Mouse (Mus musculus): Measurements from ENCODE around the gene Kank2. TPM values are rescaled to one million over a fixed set of nuclear protein-coding genes. Genes with fewer than 3 reads are reported as not detected.
A peak's percentile ranks its signal among the peaks of the same experiment; 100 is the strongest.

Gene Kank2
- polyA plus RNA-seq, 1 experiment from 2014 or later: 6.7 TPM

DNA sequence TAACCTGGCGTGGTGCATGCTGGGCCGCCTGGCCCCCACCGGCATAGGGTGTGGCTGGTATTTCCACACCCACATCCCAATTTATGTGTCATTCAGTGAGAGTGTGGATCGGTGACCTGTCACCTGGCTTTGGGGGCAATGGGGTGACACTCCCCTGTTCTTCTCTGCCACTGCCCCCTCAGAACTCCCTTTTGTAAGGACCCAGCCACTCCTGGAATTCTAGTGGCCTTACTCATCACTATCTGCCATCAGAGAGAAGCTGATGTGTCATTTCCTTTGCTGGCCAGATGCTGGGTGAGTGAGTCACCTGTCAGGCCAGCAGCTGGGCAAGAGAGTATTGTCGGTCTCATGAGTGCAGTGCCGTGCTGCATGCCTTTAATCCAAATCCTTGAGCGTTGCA lies 69.3 kb downstream of the Kank2 start:
- Histone ChIP-seq H3K27me3 (replicated peaks; ENCODE audit: control insufficient read depth, insufficient read depth, low read length) (no peaks in the 10 kb centered on the region), H3K4me3 (ENCODE audit: low read depth, low read length) (no peak overlapping the region), H3K4me1 (replicated peaks; ENCODE audit: control insufficient read depth, insufficient read depth, low read length) (peaks cover 33% of the 10 kb centered on the region), H3K36me3 (ENCODE audit: control insufficient read depth, insufficient read depth, low read length) (peaks cover 43% of the 10 kb centered on the region), H3K9me3 (ENCODE audit: control insufficient read depth, low read length) (no peaks in the 10 kb centered on the region), H3K27ac (ENCODE audit: low read depth, low read length) (no peak overlapping the region), H3K9ac (ENCODE audit: low read depth, low read length) (no peak overlapping the region), H3K4me2 (no peak overlapping the region)
- no peak for DNase-seq (ENCODE audit: low spot score)
- 69% methylated on average over 7 of the region's 7 CpGs for WGBS
- ATAC-seq (replicated peaks; ENCODE audit: low FRiP score): no peak

GRCm38 (mm10) chr9:21728261-21728832 lies 70.2 kb downstream of the Kank2 start:
- 79% methylated on average over 10 of the region's 10 CpGs for WGBS

GRCm38 (mm10) chr9:21726218-21726975 lies 72.1 kb downstream of the Kank2 start:
- H3K4me2 ChIP-seq: peak overlapping the region; percentile 80
- DNase-seq (ENCODE audit: low spot score): no peak
- H3K9me3 ChIP-seq (ENCODE audit: control insufficient read depth, low read length): no peaks in the 10 kb centered on the region
- H3K4me1 ChIP-seq (replicated peaks; ENCODE audit: control insufficient read depth, insufficient read depth, low read length): peaks cover 39% of the 10 kb centered on the region
- H3K27ac ChIP-seq (ENCODE audit: low read depth, low read length): peak overlapping the region; percentile 76; the same call in 1 of the 2 replicates
- peak overlapping the region; percentile 65 for H3K4me3 ChIP-seq (ENCODE audit: low read depth, low read length)
- ATAC-seq (replicated peaks; ENCODE audit: low FRiP score): no peak
- H3K27me3 ChIP-seq (replicated peaks; ENCODE audit: control insufficient read depth, insufficient read depth, low read length): no peaks in the 10 kb centered on the region
- H3K36me3 ChIP-seq (ENCODE audit: control insufficient read depth, insufficient read depth, low read length): peaks cover 15% of the 10 kb centered on the region
- WGBS: 60% methylated on average over 14 of the region's 14 CpGs
- peak overlapping the region; percentile 58 for H3K9ac ChIP-seq (ENCODE audit: low read depth, low read length)

More at GRCm38 (mm10) chr9:21728261-21728832, 70.2 kb downstream of the Kank2 start:
- H3K4me3 ChIP-seq (ENCODE audit: low read depth, low read length): no peak overlapping the region
- H3K27ac ChIP-seq (ENCODE audit: low read depth, low read length): no peak overlapping the region
- DNase-seq (ENCODE audit: low spot score) (no peak), ATAC-seq (replicated peaks; ENCODE audit: low FRiP score) (no peak)
- no peak overlapping the region for H3K9ac ChIP-seq (ENCODE audit: low read depth, low read length)
- H3K4me2 ChIP-seq: no peak overlapping the region
- H3K27me3 ChIP-seq (replicated peaks; ENCODE audit: control insufficient read depth, insufficient read depth, low read length): no peaks in the 10 kb centered on the region
- no peaks in the 10 kb centered on the region for H3K9me3 ChIP-seq (ENCODE audit: control insufficient read depth, low read length)
- peaks cover 34% of the 10 kb centered on the region for H3K36me3 ChIP-seq (ENCODE audit: control insufficient read depth, insufficient read depth, low read length)
- peaks cover 33% of the 10 kb centered on the region for H3K4me1 ChIP-seq (replicated peaks; ENCODE audit: control insufficient read depth, insufficient read depth, low read length)

- Histone ChIP-seq H3K9me3 (ENCODE audit: control insufficient read depth, low read length) (no peaks in the 10 kb centered on the region), H3K27me3 (replicated peaks; ENCODE audit: control insufficient read depth, insufficient read depth, low read length) (no peaks in the 10 kb centered on the region), H3K9ac (ENCODE audit: low read depth, low read length) (peak overlapping the region; percentile 58), H3K36me3 (ENCODE audit: control insufficient read depth, insufficient read depth, low read length) (peaks cover 10% of the 10 kb centered on the region), H3K27ac (ENCODE audit: low read depth, low read length) (peak overlapping the region; percentile 76), H3K4me1 (replicated peaks; ENCODE audit: control insufficient read depth, insufficient read depth, low read length) (peaks cover 39% of the 10 kb centered on the region), H3K4me3 (ENCODE audit: low read depth, low read length) (peak overlapping the region; percentile 65), H3K4me2 (peak overlapping the region; percentile 80)
- 45% methylated on average over 23 of the region's 23 CpGs for WGBS
- DNase-seq (ENCODE audit: low spot score): no peak
- no peak for ATAC-seq (replicated peaks; ENCODE audit: low FRiP score)
Measured at GRCm38 (mm10) chr9:21725224-21726121, 73.1 kb downstream of the Kank2 start.

DNA sequence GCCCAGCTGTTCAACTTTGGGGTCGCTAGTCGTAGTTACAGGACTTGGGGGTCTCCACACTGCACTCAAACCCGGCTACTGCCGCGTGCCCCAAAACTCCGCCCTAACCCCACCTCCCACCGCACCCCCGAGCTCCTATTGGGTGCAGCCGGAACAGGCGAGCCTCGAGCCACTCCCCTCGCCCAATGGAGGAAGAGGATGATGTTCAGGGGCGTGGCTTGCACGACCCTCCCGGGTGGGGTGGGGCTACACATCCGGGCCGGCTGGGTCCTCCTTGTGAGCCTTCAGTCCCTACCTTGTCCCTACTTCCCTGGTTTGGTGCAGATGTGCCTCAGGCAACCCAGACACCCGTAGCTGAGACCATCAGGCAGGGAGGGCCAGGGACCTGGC lies 74.4 kb downstream of the Kank2 start:
- Histone ChIP-seq H3K9ac (ENCODE audit: low read depth, low read length) (peak overlapping the region; percentile 81), H3K4me3 (ENCODE audit: low read depth, low read length) (peak overlapping the region; percentile 65), H3K27ac (ENCODE audit: low read depth, low read length) (peak overlapping the region; percentile 89), H3K4me2 (peak overlapping the region; percentile 80), H3K27me3 (replicated peaks; ENCODE audit: control insufficient read depth, insufficient read depth, low read length) (no peaks in the 10 kb centered on the region), H3K36me3 (ENCODE audit: control insufficient read depth, insufficient read depth, low read length) (peaks cover 5% of the 10 kb centered on the region), H3K4me1 (replicated peaks; ENCODE audit: control insufficient read depth, insufficient read depth, low read length) (peaks cover 37% of the 10 kb centered on the region), H3K9me3 (ENCODE audit: control insufficient read depth, low read length) (no peaks in the 10 kb centered on the region)
- DNase-seq (ENCODE audit: low spot score) (peak; percentile 96), ATAC-seq (replicated peaks; ENCODE audit: low FRiP score) (peak; percentile 89)
- WGBS: 0% methylated on average over 18 of the region's 18 CpGs

DNA sequence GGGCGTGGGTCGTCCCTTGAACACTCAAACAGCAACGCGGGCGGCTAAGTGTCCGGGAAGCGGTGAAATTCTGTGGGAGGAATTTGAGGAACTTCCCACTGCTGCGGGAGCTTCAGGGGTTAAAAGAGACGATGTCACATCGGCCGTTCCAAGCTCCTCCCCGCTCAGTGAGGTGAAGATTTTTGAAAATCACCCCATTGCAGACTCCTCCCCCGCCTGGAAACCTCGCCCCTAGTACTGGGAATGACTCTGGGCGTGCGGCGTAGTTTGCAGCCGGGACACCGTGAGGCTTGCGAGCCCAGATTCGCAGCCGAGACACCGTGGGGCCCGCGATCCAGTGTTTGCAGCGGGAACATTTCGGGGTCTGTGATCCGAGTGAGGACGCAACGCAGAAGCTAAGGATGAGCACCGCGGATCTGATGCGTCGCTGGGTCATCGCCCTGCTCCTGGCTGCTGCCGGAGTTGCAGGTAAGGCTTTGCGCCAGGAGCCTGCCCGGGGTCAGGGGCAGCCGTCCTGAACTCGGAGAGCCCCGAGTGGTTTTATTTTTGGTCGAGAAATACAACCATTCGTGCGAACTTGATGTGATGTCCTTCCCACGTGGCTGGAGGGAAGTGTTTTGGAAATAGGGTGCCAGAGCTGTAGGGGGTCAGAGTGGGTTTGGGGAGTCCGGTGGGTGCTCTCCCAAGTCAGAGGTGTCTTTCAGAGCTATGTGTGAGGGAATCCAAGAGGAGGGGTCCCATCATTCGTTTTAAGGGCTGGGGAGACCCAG lies 75.0 kb downstream of the Kank2 start, which contains the start of gene Ldlr:
Gene Ldlr (plus strand): TSS at position 107 of the 770 bp plus-strand sequence.
- H3K4me1 ChIP-seq (replicated peaks; ENCODE audit: control insufficient read depth, insufficient read depth, low read length): peaks cover 36% of the 10 kb centered on the region
- peaks cover under 1% of the 10 kb centered on the region for H3K36me3 ChIP-seq (ENCODE audit: control insufficient read depth, insufficient read depth, low read length)
- WGBS: under 1% methylated on average over 47 of the region's 47 CpGs
- peak within 1 kb of the TSS; percentile 80 for H3K4me2 ChIP-seq
- peak within 1 kb of the TSS; percentile 89 for H3K27ac ChIP-seq (ENCODE audit: low read depth, low read length)
- ATAC-seq (replicated peaks; ENCODE audit: low FRiP score) (peak; percentile 84), DNase-seq (ENCODE audit: low spot score) (peak; percentile 88)
- H3K4me3 ChIP-seq (ENCODE audit: low read depth, low read length): peak within 1 kb of the TSS; percentile 65
- H3K27me3 ChIP-seq (replicated peaks; ENCODE audit: control insufficient read depth, insufficient read depth, low read length): no peaks in the 10 kb centered on the region
- H3K9me3 ChIP-seq (ENCODE audit: control insufficient read depth, low read length): no peaks in the 10 kb centered on the region
- peak within 1 kb of the TSS; percentile 81 for H3K9ac ChIP-seq (ENCODE audit: low read depth, low read length)

GRCm38 (mm10) chr9:21721036-21721435 lies 77.5 kb downstream of the Kank2 start:
- Histone ChIP-seq H3K4me1 (replicated peaks; ENCODE audit: control insufficient read depth, insufficient read depth, low read length) (peaks cover 25% of the 10 kb centered on the region), H3K9me3 (ENCODE audit: control insufficient read depth, low read length) (no peaks in the 10 kb centered on the region), H3K4me2 (no peak overlapping the region), H3K4me3 (ENCODE audit: low read depth, low read length) (no peak overlapping the region), H3K36me3 (ENCODE audit: control insufficient read depth, insufficient read depth, low read length) (no peaks in the 10 kb centered on the region; the same call in none of the 2 replicates), H3K27ac (ENCODE audit: low read depth, low read length) (peak overlapping the region; percentile 11; the same call in 1 of the 2 replicates), H3K27me3 (replicated peaks; ENCODE audit: control insufficient read depth, insufficient read depth, low read length) (no peaks in the 10 kb centered on the region), H3K9ac (ENCODE audit: low read depth, low read length) (no peak overlapping the region)
- DNase-seq (ENCODE audit: low spot score): no peak
- ATAC-seq (replicated peaks; ENCODE audit: low FRiP score): no peak
- WGBS: 84% methylated on average over 2 of the region's 2 CpGs

DNA sequence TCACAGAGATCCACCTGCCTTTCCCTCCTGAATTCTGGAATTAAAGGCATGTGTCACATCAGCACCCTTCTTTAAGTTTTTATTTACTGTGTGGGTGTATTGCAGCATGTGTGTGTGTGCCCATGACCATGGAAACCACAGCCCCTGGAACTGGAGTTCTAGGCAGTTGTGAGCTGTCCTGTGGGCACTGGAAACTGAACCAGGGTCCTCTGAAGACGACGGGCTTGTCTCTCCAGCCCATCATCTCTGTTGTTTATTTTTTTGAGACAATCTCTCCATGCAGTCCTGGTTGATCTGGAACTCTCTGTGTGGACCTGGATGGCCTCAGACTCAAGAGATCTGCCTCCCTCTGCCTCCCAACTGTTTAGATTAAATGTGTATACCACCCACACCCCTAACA lies 81.5 kb downstream of the Kank2 start:
- 79% methylated on average over 2 of the region's 2 CpGs for WGBS
- no peak overlapping the region for H3K4me3 ChIP-seq (ENCODE audit: low read depth, low read length)
- H3K9me3 ChIP-seq (ENCODE audit: control insufficient read depth, low read length): no peaks in the 10 kb centered on the region
- H3K9ac ChIP-seq (ENCODE audit: low read depth, low read length): no peak overlapping the region
- no peaks in the 10 kb centered on the region for H3K36me3 ChIP-seq (ENCODE audit: control insufficient read depth, insufficient read depth, low read length)
- no peak overlapping the region for H3K27ac ChIP-seq (ENCODE audit: low read depth, low read length)
- ATAC-seq (replicated peaks; ENCODE audit: low FRiP score) (no peak), DNase-seq (ENCODE audit: low spot score) (no peak)
- H3K4me1 ChIP-seq (replicated peaks; ENCODE audit: control insufficient read depth, insufficient read depth, low read length): peaks cover 18% of the 10 kb centered on the region
- no peaks in the 10 kb centered on the region for H3K27me3 ChIP-seq (replicated peaks; ENCODE audit: control insufficient read depth, insufficient read depth, low read length)
- no peak overlapping the region for H3K4me2 ChIP-seq

Measured in liver, embryonic 11.5 days (tissue).